Mouse (Mus musculus) heart, postnatal 0 days (tissue): ENCODE data around the gene Hes2.

ENCODE experiments used
- CTCF ChIP-seq: IDR thresholded peaks from 2 replicates; pipeline ENCODE4 v1.5.1; 2016; ENCODE audit warnings: antibody characterized with exemption, control low read depth, low read depth
- EP300 ChIP-seq: IDR thresholded peaks from 2 replicates; pipeline ENCODE4 v1.6.1; 2016; ENCODE audit warnings: antibody characterized with exemption, low read depth

DNA sequence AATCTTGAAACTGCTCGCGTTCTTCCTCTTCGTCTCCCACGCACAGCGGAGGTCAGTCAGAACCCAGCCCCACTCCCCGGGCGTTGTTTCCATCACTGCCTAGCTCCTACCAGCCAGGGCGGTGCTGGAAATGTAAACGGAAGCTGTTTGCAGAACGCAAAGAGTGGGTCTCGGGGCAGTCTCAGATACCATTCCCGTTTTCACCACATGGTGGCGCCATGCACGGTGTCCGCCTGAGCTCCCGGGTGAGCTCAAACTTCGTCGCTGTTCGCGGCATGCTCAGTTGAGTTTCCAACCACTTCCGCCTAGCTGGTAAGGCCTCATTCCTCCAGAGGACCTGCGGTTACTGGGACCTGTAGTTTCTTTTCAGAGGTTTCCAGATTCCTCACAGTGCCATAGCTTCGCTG lies 4.9 kb upstream of the Hes2 start:
- TF ChIP-seq CTCF (peak; percentile 73), EP300 (no peak)
